Mouse (Mus musculus) CD8-positive naive resting alpha-beta T cell, adult 2 months (primary cell): ENCODE data around the gene Atp2b2.

ENCODE experiments used
- DNase-seq, 2 experiments: peaks; one replicate each; pipeline ENCODE4 v3.0.0; 2022; ENCODE audit warnings: low read depth in 2 of 2, low spot score in 2 of 2

Atp2b2 gene

GRCm38 (mm10) chr6:113947515-113947914, 94.9 kb downstream of the Atp2b2 start:
- DNase-seq: no peak

DNA sequence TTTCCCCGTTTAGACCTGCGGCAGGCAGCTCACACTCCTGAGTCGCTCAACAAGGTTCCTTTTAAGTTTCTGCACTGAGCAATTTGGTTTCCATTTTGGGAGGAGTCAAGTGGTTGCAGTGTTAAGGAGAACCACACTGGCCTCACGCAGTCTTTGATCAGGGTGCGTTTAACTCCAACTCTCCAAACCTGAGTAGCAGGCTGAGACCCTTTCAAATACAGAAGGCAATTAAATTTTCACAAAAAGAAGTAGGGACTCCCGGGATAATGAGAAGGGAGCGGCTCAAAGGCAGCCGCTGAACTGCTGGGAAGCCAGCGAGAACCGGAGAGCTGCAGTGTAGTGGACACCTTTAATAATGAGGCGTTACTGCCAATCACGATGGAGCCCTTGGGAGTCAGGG, 100.1 kb downstream of the Atp2b2 start:
- DNase-seq: no peak

DNA sequence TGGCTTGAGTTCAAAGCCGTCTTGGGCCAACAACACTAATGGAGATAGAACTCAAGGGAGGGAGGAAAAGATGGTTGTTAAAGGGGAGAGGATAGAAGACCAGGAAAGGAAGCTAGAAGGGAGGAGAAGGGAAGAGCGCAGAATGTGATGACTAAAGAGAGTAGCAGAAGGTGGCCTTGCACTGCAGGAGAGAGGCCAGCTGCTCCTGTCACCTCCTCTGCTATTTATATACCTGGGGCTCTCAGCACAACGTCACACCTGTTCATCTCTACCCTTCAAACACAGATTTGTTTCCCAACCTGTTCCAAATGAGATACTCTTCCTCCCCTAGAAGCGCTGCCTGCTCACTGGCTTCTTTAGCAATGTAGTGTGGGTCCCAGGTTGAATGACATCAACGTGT, 101.1 kb downstream of the Atp2b2 start:
- no peak for DNase-seq

- DNase-seq: no peak
These were observed 103.0 kb downstream of the Atp2b2 start for GRCm38 (mm10) chr6:113939442-113939841.

DNA sequence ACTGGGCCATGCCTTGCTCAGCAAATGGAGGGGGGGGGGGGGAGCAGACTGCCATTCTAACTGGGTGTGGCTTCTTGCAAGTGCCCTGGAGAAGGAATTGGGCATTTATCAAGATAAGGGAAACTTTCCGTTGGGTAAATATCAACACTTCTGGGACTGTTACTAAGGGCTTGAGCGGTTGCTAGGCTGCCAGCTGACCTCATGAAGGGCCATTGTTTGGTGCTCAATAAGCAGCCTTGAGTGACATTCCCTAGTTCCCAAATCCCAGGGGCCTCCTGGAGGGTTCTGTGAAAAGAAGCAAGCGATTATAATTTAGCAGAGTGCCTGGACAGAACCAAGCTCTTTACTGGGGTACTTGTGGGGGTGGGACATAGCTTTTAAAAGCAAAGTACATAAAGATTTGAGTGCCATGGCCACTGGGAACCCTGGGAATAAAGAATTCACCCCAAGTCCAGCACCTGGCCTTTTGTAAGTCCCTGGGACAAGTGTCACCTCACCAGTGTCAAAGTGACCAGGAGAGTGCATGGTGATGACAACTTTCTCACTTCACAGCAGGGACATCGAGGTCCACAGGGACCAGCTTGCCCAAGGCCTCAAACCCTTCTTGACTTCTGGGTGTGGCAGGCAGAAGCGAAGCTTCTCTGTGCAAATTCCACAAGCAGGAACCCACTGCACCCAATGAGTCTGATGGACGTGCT, 105.5 kb downstream of the Atp2b2 start:
- no peak for DNase-seq

- DNase-seq: no peak
These were observed 106.3 kb downstream of the Atp2b2 start for GRCm38 (mm10) chr6:113936111-113936510.

DNA sequence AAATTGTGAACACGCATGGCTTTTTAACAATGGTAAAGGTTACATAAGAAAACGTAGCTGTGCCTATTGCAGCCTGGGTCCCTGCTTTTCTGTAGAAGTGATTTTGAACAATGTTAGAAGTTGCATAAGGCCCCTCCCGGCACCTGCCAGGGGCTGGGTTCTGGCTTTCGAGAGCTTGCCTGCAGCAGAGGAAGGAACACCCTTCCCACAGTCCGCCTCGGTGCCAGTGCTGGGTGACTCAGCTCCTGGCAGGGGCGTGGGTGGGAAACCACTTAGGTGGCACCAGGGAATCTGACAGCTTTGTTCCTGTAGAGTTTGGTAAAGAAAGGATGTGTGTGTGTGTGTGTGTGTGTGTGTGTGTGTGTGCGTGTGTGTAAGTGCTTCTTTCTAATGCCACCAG, 107.7 kb downstream of the Atp2b2 start:
- DNase-seq: no peak

- no peak for DNase-seq
These were observed 108.9 kb downstream of the Atp2b2 start for GRCm38 (mm10) chr6:113933261-113934151.

DNA sequence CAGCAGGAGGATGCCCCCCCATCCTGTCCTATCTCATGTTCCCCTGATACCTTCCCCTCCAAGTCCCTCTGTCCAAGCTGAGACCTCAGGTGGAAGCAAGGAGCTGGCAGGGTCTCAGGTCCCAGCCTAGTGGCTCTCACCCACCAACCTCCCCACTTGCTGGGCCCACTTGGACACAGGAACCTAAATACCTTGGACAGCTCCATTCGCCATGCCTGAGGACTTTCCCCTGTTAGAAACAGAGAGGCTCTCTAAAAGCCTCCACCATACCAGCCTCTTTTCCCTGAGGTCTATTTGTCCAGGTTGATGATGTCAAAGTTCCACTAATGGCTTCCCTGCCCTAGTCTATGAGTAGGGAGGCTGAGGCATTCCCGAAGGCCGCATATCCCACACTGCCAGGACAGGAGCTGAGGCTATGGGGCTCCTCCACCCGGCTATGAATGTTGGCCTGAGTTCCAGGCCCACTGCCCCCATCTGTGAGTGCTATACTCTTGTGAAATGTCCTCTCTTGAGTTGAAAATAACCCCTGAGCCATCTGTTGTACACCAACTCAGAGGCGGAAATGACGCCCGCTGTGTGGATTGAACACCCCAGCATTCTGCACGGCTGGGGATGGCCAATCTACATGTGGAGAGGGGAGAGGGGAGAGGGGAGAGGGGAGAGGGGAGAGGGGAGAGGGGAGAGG, 113.1 kb downstream of the Atp2b2 start:
- no peak for DNase-seq

- DNase-seq: no peak
These were observed 119.2 kb downstream of the Atp2b2 start for GRCm38 (mm10) chr6:113923249-113923648.

- no peak for DNase-seq
These were observed 121.9 kb downstream of the Atp2b2 start for GRCm38 (mm10) chr6:113920466-113920865.

DNA sequence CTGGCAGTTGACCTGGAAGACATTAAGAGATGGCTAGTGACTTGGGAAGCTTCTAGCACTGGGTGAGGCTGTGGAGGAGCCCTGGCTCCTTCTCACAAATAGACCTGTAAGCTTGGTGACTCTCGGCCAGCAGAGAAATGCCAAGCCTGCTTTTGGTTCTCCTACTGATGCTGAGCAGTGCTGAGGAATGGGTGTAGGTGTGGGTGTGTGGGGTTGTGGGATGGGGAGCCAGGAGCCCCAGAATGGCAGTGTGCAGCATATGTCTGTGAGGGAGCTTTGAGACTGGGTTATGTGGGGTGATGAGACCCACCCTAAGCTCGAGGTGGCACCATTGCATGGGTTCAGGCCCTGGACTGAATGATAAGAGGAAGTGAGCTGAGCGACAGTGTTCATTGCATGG, 129.7 kb downstream of the Atp2b2 start:
- no peak for DNase-seq

GRCm38 (mm10) chr6:113911094-113911493, 131.3 kb downstream of the Atp2b2 start:
- no peak for DNase-seq

DNA sequence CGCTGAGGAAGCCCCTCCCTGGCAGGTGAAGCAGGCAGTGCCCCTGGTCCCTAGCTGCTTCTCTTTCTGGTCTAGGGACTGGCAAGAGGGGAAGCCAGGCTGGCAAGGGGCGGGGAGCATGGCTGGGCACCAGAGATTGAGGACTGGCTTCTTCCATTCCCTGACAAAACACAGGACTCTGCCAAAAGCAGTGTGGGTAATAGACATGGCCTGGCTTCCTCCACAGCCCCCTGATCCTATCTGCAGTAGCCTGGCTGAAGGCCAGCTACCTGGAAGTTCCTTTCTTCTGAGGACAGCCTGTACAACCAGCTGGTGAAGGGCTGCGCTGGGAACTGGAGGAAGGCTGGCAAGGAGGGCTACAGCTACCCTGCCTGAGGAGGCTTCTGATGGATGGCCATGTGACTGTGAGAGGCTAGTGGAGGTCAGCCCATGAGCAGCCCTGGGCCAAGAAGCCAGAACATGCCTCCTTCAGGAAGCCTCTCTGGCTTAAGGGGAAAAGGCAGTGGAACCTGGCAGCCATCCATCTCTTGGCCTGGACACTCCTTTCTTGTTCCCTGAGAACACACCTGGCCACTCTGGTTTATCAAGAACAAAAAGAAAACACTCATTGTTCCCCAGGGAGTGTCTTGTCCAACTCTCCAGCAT, 131.9 kb downstream of the Atp2b2 start:
- DNase-seq: no peak

DNA sequence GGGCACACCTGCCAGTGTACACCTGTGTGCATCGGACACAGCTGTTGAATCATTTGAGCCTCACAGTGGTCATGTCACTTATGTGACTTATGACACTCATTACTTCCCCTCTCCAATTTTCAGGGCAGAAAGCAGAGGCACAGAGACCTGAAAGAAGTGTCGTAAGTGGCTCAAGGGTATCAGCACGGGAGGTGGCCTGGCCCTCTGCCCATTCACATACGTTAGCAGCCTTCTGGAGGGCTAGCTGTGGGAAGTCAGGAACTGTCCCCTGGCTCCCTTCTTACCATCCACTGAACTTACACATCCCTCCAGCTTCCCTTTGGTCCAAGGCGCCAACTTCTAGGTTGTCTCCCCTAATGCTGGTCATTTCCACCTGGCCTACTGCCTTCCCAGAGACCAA, 132.6 kb downstream of the Atp2b2 start:
- no peak for DNase-seq

- no peak for DNase-seq
These were observed 134.3 kb downstream of the Atp2b2 start for GRCm38 (mm10) chr6:113908066-113908465.

GRCm38 (mm10) chr6:113904406-113904805, 138.0 kb downstream of the Atp2b2 start:
- DNase-seq: no peak

GRCm38 (mm10) chr6:113896023-113896422, 146.4 kb downstream of the Atp2b2 start:
- no peak for DNase-seq

- no peak for DNase-seq
These were observed 148.4 kb downstream of the Atp2b2 start for GRCm38 (mm10) chr6:113894008-113894407.

GRCm38 (mm10) chr6:113892091-113892674, 150.2 kb downstream of the Atp2b2 start:
- DNase-seq: no peak
